Mouse (Mus musculus) liver, adult 2 months (tissue): ENCODE results near the gene Ifitm10.

ENCODE experiments used
- CTCF ChIP-seq: fragments of 200-500 bp; IDR thresholded peaks from 2 replicates; pipeline ENCODE4 v1.5.1; 2011; ENCODE audit warnings: low read depth, low read length, control low read depth
- POLR2A ChIP-seq: fragments of 200-500 bp; IDR thresholded peaks from 2 replicates; pipeline ENCODE4 v1.6.1; 2011; ENCODE audit warnings: low read length, control low read depth; ENCODE audit not compliant: insufficient read depth; ENCODE audit errors: extremely low read depth

GRCm38 (mm10) chr7:142419887-142420286 lies 46.3 kb upstream of the Ifitm10 start:
- no peak for TF ChIP-seq CTCF
- TF ChIP-seq POLR2A: no peak
